14 mouse cellular contexts compared by ENCODE assay signal in the genomic region with DNA sequence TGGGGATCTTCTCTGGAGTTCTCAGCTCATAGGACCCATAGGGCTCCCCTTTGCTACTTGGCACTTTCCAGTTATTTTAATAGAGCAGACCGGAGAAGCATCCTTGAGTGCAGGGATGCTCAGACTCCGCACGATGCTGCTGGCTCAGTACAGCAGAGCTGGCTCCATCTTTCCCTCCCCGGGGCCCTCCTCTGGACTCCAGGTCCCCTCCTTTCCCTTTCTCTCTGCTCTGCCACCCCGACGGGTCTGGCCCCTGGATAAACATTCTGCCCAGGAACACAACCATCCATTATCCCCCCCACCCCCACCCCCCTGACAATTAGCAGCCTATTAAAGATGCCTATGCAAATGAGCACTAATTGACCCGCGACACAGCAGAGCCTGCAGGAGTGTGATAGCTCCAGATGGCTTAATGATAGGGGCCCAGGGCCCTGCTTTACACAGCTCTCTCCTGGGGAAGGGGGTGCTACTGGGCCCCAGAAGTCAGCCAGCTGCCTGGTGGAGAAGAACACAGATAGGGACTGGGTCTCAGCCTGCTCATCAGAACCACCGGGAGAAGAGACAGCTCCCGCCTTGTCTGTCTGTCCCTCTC. TPM values are rescaled to one million over a fixed set of nuclear protein-coding genes. Genes with fewer than 3 reads are reported as not detected.
A peak's percentile ranks its signal among the peaks of the same experiment; 100 is the strongest.
DNase-seq lines count a peak whose midpoint lies in the region; ATAC-seq lines count a peak whose summit lies in the region.
"Had no signal": no experiment of that assay in that cellular context is flagged by ENCODE, and none has a peak within 500 bp of the region (broad histone marks: within the 10 kb centered on the region; RNA-seq: fewer than 3 reads in every experiment).

No protein-coding gene starts in this region.

- no peak overlapping the region for H3K4me3 ChIP-seq in hindbrain, embryonic 12.5 days
- H3K4me3 ChIP-seq in midbrain, embryonic 11.5 days (ENCODE audit: low read depth, low read length): no peak overlapping the region
- no peak overlapping the region for H3K4me3 ChIP-seq in intestine, embryonic 16.5 days (ENCODE audit: low read length)
- no peak overlapping the region for H3K4me3 ChIP-seq in kidney, embryonic 16.5 days (ENCODE audit: low read length)
- H3K4me3 ChIP-seq: limb, embryonic 12.5 days; myocyte had no signal

- H3K4me2 ChIP-seq in hindbrain, embryonic 12.5 days (replicated peaks): no peak overlapping the region
- no peak overlapping the region for H3K4me2 ChIP-seq in midbrain, embryonic 11.5 days
- H3K4me2 ChIP-seq in intestine, embryonic 16.5 days (ENCODE audit: low read depth, low read length): no peak overlapping the region
- H3K4me2 ChIP-seq in kidney, embryonic 16.5 days (replicated peaks; ENCODE audit: low read depth, low read length): no peak overlapping the region
- H3K4me2 ChIP-seq: limb, embryonic 12.5 days had no signal

- peaks cover 2% of the 10 kb centered on the region; the same call in 1 of the 2 replicates for H3K27me3 ChIP-seq in hindbrain, embryonic 12.5 days
- no peaks in the 10 kb centered on the region for H3K27me3 ChIP-seq in midbrain, embryonic 11.5 days (ENCODE audit: control insufficient read depth, insufficient read depth, low read length)
- H3K27me3 ChIP-seq in intestine, embryonic 16.5 days (replicated peaks; ENCODE audit: control insufficient read depth, insufficient read depth, low read length): no peaks in the 10 kb centered on the region
- no peaks in the 10 kb centered on the region for H3K27me3 ChIP-seq in kidney, embryonic 16.5 days (ENCODE audit: insufficient read depth, low read length)

- peaks cover 40% of the 10 kb centered on the region for H3K4me1 ChIP-seq in hindbrain, embryonic 12.5 days
- no peaks in the 10 kb centered on the region; the same call in 1 of the 2 replicates for H3K4me1 ChIP-seq in midbrain, embryonic 11.5 days (ENCODE audit: control insufficient read depth, insufficient read depth, low read length)
- no peaks in the 10 kb centered on the region for H3K4me1 ChIP-seq in intestine, embryonic 16.5 days (ENCODE audit: control insufficient read depth, insufficient read depth, low read length)
- H3K4me1 ChIP-seq in kidney, embryonic 16.5 days (ENCODE audit: insufficient read depth, low read length): no peaks in the 10 kb centered on the region

- intact Hi-C loops in heart, postnatal 10 days (cut with DNase I): no loop called here

- no peak overlapping the region for H3K9ac ChIP-seq in hindbrain, embryonic 12.5 days
- no peak overlapping the region for H3K9ac ChIP-seq in midbrain, embryonic 11.5 days (ENCODE audit: low read length)
- no peak overlapping the region for H3K9ac ChIP-seq in intestine, embryonic 16.5 days (ENCODE audit: low read depth, low read length)
- H3K9ac ChIP-seq in kidney, embryonic 16.5 days (replicated peaks; ENCODE audit: low read length): no peak overlapping the region
- H3K9ac ChIP-seq: limb, embryonic 12.5 days had no signal

- DNase-seq in retina, postnatal 1 day: peak; percentile 92
- DNase-seq in retina, embryonic 14.5 days (ENCODE audit: low spot score): no peak
- peak; percentile 44 for DNase-seq in midbrain, embryonic 11.5 days (ENCODE audit: low spot score, missing footprints)
- DNase-seq in heart, postnatal 10 days: no peak
- no peak for DNase-seq in adrenal gland, postnatal 10 days
- DNase-seq: embryo, embryonic 11 days; heart, adult 11 months; heart, postnatal 36 days; thymus, postnatal 25 days had no signal

- ATAC-seq in hindbrain, embryonic 12.5 days (ENCODE audit: low FRiP score): peak; percentile 78
- no peak for ATAC-seq in midbrain, embryonic 11.5 days (ENCODE audit: low FRiP score)
- no peak for ATAC-seq in intestine, embryonic 16.5 days
- no peak for ATAC-seq in kidney, embryonic 16.5 days (ENCODE audit: low FRiP score, low TSS enrichment)

- H3K27ac ChIP-seq in hindbrain, embryonic 12.5 days: peak overlapping the region; percentile 26; the same call in 1 of the 2 replicates
- no peak overlapping the region for H3K27ac ChIP-seq in midbrain, embryonic 11.5 days (ENCODE audit: low read depth, low read length)
- no peak overlapping the region for H3K27ac ChIP-seq in intestine, embryonic 16.5 days (ENCODE audit: low read length)
- H3K27ac ChIP-seq in kidney, embryonic 16.5 days (ENCODE audit: low read length): no peak overlapping the region
- H3K27ac ChIP-seq: limb, embryonic 12.5 days had no signal

- H3K36me3 ChIP-seq in hindbrain, embryonic 12.5 days: no peaks in the 10 kb centered on the region
- no peaks in the 10 kb centered on the region for H3K36me3 ChIP-seq in midbrain, embryonic 11.5 days (ENCODE audit: control insufficient read depth, insufficient read depth, low read length)
- no peaks in the 10 kb centered on the region for H3K36me3 ChIP-seq in intestine, embryonic 16.5 days (ENCODE audit: control insufficient read depth, insufficient read depth, low read length)
- no peaks in the 10 kb centered on the region for H3K36me3 ChIP-seq in kidney, embryonic 16.5 days (ENCODE audit: insufficient read depth, low read length)
- H3K36me3 ChIP-seq: limb, embryonic 12.5 days had no signal

- WGBS in hindbrain, embryonic 12.5 days: 28% methylated on average over 10 of the region's 10 CpGs
- WGBS in midbrain, embryonic 11.5 days: 51% methylated on average over 10 of the region's 10 CpGs
- WGBS in intestine, embryonic 16.5 days: 31% methylated on average over 10 of the region's 10 CpGs
- 28% methylated on average over 10 of the region's 10 CpGs for WGBS in kidney, embryonic 16.5 days

- no peaks in the 10 kb centered on the region for H3K9me3 ChIP-seq in hindbrain, embryonic 12.5 days (replicated peaks)
- H3K9me3 ChIP-seq in midbrain, embryonic 11.5 days (ENCODE audit: control insufficient read depth, low read length): no peaks in the 10 kb centered on the region
- H3K9me3 ChIP-seq in intestine, embryonic 16.5 days (ENCODE audit: control insufficient read depth, low read length): no peaks in the 10 kb centered on the region
- no peaks in the 10 kb centered on the region for H3K9me3 ChIP-seq in kidney, embryonic 16.5 days (ENCODE audit: low read length)
- H3K9me3 ChIP-seq: limb, embryonic 12.5 days had no signal

RNA-seq across cellular contexts. Expression of a gene that starts 52.8 kb away (rescaled TPM):
- 13.5 and 14.1 TPM in 2 replicates for polyA plus RNA-seq in hindbrain, embryonic 12.5 days (2016; fragmentation: Nextera tagmentation; extraction: Ambion mirVana)
- polyA plus RNA-seq in midbrain, embryonic 11.5 days (2014; fragmentation: Nextera tagmentation; extraction: Ambion mirVana): 8.0 and 9.1 TPM in 2 replicates
- 5.6 and 5.8 TPM in 2 replicates for polyA plus RNA-seq in intestine, embryonic 16.5 days (2015; fragmentation: Nextera tagmentation; extraction: Ambion mirVana)
- 3.0 and 3.2 TPM in 2 replicates for polyA plus RNA-seq in kidney, embryonic 16.5 days (2015; fragmentation: Nextera tagmentation; extraction: Ambion mirVana)
- under 1 TPM; 0.53 to 0.67 TPM for total RNA-seq in heart, postnatal 10 days (2021)
- total RNA-seq in adrenal gland, postnatal 10 days (2021): 1 to 10 TPM; 6.5 to 6.7 TPM
- polyA plus RNA-seq: myocyte had no signal

Comparison
In these comparisons a context has a peak if more than half of its experiments do, and no peak if none do; other contexts are left out.
1. DNase-seq: peak in retina, postnatal 1 day (single experiment) and midbrain, embryonic 11.5 days (single experiment); none in retina, embryonic 14.5 days (single experiment), heart, postnatal 10 days (0 of 2) and adrenal gland, postnatal 10 days (single experiment).